Mouse (Mus musculus): ENCODE data around the gene Atp13a4. TPM values are rescaled to one million over a fixed set of nuclear protein-coding genes. Genes with fewer than 3 reads are reported as not detected.

The Atp13a4 gene
- polyA plus RNA-seq (2015; fragmentation: Nextera tagmentation; extraction: Ambion mirVana): 1.5 and 1.7 TPM in 2 replicates

DNA sequence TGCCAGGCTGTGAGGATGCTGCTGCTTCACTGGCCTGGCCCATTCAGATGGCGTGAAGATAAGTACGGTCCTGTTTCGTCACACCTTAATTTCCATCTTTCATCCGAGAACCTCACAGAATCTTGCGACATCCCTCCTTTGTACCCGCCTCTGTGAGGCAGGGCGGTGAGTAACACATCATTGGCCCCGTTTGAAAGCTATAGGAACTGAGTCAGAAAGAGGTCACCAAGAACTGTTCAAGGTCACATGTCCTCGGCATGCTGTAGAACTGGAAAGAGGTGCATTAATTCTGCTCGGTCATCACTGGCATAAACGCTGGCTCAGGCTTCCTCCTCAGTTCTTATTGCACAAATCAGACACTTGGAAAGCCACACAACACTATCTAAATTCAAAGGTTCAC lies at the start of gene Atp13a4:
Atp13a4 (minus strand) TSS at position 36 of the 400 bp plus-strand sequence.
- no peaks in the 10 kb centered on the region for H3K27me3 ChIP-seq (replicated peaks)
- H3K4me2 ChIP-seq: no peak within 1 kb of the TSS
- no peaks in the 10 kb centered on the region for H3K36me3 ChIP-seq (replicated peaks)
- H3K9me3 ChIP-seq: no peaks in the 10 kb centered on the region
- no peak within 1 kb of the TSS for H3K4me3 ChIP-seq
- WGBS: 88% methylated on average over 11 of the region's 11 CpGs
- no peaks in the 10 kb centered on the region for H3K4me1 ChIP-seq
- H3K9ac ChIP-seq: no peak within 1 kb of the TSS
- ATAC-seq (replicated peaks): no peak
- H3K27ac ChIP-seq: no peak within 1 kb of the TSS

DNA sequence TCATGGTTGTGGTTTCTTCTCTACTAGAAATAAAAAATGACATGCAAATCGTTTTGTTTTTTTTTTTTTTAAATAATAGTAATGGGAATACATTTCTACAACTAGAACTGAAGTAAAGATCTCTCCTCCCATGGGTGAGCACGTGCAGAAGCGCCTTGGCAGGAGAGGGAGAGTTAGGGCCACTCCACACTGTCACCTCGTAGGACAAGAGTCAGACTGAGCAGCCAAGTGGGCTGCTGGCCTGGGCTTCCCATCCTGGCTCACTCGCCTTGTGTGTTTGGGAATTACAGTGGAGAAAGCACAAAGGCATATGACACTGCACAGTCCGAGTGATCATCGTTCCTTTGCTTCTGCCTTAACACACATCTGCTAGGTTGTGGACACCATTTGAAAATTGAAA lies 47.5 kb upstream of the Atp13a4 start:
- no peak overlapping the region for H3K27ac ChIP-seq
- no peaks in the 10 kb centered on the region for H3K27me3 ChIP-seq (replicated peaks)
- no peak overlapping the region for H3K4me3 ChIP-seq
- H3K4me2 ChIP-seq: no peak overlapping the region
- no peaks in the 10 kb centered on the region for H3K4me1 ChIP-seq
- 84% methylated on average over 7 of the region's 7 CpGs for WGBS
- ATAC-seq (replicated peaks): no peak
- H3K36me3 ChIP-seq (replicated peaks): peaks cover 27% of the 10 kb centered on the region
- H3K9ac ChIP-seq: no peak overlapping the region
- H3K9me3 ChIP-seq: no peaks in the 10 kb centered on the region

DNA sequence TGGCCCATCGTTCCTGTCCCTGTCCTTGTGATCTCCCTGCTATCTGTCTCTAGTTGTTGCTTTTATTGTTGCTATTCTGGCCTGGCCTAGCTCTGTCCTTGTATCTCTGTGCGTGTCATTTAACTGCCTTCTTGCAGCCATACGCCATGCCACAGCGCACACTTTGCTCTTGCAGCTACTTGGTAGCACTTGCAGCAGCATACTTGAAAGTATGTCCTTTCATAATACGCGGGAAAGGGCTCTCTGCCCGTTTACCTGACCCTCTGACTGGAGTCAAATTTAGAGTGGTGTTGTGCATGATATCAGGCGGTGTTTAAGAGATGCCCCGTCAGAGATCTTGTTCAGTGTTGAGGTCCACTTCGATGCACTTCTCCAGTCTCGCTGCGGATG lies 35.1 kb upstream of the Atp13a4 start:
- WGBS: 8% methylated on average over 12 of the region's 12 CpGs

DNA sequence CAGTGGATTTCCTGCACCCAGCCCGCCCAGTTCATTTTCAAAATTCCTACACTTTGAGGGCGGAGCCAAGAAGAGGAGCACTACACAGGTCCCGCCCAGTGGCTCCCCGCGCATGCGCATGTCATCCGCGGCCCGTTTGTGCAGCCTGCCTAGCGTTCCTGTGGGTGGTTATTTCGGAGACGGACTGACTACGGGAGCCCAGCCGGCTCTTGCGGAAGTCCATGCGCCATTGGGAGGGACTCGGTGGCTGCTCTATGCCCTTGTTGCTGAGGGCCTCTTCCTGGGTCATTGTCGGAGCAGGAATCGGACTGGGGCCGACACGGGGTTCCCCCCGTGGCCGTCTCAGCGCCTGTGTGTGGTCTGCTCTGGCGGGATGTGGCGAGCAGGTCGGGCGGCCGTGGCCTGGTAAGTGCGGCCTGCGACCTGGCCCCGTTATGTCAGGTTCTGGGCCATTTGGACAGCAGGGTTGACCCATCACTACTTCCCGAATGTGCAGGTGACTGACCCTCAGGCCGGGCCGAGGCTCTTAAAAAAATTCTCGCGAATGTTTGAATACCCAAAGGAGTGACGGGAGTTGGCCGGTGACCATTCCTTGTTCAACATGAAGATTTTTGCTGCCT lies 34.6 kb upstream of the Atp13a4 start, which contains the start of gene Opa1:
Opa1 (plus strand) TSS at position 168 of the 620 bp plus-strand sequence.
- H3K36me3 ChIP-seq (replicated peaks): no peaks in the 10 kb centered on the region
- WGBS: under 1% methylated on average over 39 of the region's 39 CpGs
- peak within 1 kb of the TSS; percentile 92 for H3K9ac ChIP-seq
- peak within 1 kb of the TSS; percentile 70 for H3K27ac ChIP-seq
- no peaks in the 10 kb centered on the region for H3K9me3 ChIP-seq
- peaks cover 14% of the 10 kb centered on the region for H3K4me1 ChIP-seq
- peak within 1 kb of the TSS; percentile 93 for H3K4me3 ChIP-seq
- H3K27me3 ChIP-seq (replicated peaks): no peaks in the 10 kb centered on the region
- H3K4me2 ChIP-seq: peak within 1 kb of the TSS; percentile 93
- ATAC-seq (replicated peaks): peak; percentile 97

More for the DNA sequence above, 35.1 kb upstream of the Atp13a4 start:
- H3K9ac ChIP-seq: peak overlapping the region; percentile 92
- peak overlapping the region; percentile 93 for H3K4me2 ChIP-seq
- no peaks in the 10 kb centered on the region for H3K9me3 ChIP-seq
- ATAC-seq (replicated peaks): peak; percentile 44
- no peaks in the 10 kb centered on the region for H3K27me3 ChIP-seq (replicated peaks)
- peaks cover 14% of the 10 kb centered on the region for H3K4me1 ChIP-seq
- no peaks in the 10 kb centered on the region for H3K36me3 ChIP-seq (replicated peaks)
- peak overlapping the region; percentile 93 for H3K4me3 ChIP-seq
- no peak overlapping the region for H3K27ac ChIP-seq

DNA sequence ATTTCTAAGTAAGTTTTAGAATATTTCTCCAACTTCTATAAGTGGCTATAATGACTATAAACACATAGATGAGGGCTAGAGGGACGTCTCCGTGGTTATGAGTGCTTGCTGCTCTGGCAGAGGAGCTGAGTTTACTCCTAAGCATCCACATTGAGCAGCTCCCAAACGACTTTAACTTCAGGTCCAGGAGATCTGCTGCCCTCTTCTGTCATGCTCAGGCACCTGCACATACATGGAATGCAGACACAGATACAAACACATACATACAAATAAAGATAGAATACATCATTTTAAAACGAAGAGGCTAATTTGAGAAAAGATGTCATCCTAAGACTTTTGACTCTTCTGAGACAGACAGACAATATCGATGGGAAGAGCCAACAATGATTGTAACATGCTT lies 31.0 kb upstream of the Atp13a4 start:
- no peak overlapping the region for H3K4me3 ChIP-seq
- ATAC-seq (replicated peaks): no peak
- 9% methylated on average over 5 of the region's 5 CpGs for WGBS

DNA sequence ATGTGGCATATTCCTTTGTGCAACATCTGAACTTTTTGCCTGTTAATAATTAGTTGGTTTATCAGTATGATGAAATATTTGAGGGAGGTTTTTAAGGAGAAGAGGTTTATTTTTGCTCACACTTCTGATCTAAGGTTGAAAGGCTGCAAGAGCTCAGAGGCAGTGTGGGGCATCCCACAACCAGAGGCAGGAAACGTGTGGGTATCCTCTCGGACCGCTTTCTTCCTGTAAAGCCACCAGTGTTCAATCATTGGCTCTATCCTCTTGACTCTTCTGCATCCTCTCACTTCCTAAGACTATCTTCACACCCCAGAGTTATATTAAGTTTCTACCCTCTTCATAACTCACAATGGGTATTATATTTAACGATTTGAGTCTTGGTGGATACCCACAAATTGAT lies 29.3 kb upstream of the Atp13a4 start:
- Histone ChIP-seq H3K27ac (no peak overlapping the region), H3K4me2 (no peak overlapping the region), H3K27me3 (replicated peaks) (no peaks in the 10 kb centered on the region; the same call in 1 of the 2 replicates), H3K4me3 (no peak overlapping the region), H3K9me3 (no peaks in the 10 kb centered on the region), H3K36me3 (replicated peaks) (no peaks in the 10 kb centered on the region), H3K9ac (no peak overlapping the region), H3K4me1 (no peaks in the 10 kb centered on the region)
- ATAC-seq (replicated peaks): no peak
- WGBS: 80% methylated on average over 4 of the region's 4 CpGs

More for the DNA sequence above, 31.0 kb upstream of the Atp13a4 start:
- Histone ChIP-seq H3K27me3 (replicated peaks) (no peaks in the 10 kb centered on the region; the same call in 1 of the 2 replicates), H3K27ac (no peak overlapping the region), H3K9me3 (no peaks in the 10 kb centered on the region), H3K36me3 (replicated peaks) (no peaks in the 10 kb centered on the region), H3K4me1 (peaks cover 10% of the 10 kb centered on the region), H3K9ac (no peak overlapping the region), H3K4me2 (no peak overlapping the region)

DNA sequence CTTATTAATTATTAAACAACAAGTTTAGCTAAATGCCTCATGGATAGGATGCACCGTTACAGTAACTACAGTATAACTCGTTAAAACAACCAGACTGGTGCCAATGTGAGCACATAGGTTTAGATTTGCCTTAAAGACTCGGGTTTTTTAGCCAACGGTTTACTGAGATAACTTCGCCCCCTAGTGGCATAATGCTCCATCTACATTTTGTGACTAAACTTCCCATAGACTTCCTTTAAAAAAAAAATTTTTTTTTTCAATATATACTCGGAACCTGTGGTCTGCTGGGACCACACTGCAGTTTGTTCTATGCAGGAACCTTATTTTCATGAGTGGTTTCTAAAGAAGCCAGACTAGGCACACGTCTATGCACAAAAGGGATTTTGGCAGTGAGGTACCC lies 16.2 kb upstream of the Atp13a4 start:
- peak overlapping the region; percentile 5; the same call in 1 of the 2 replicates for H3K4me2 ChIP-seq
- 6% methylated on average over 7 of the region's 7 CpGs for WGBS
- H3K36me3 ChIP-seq (replicated peaks): no peaks in the 10 kb centered on the region
- H3K4me3 ChIP-seq: no peak overlapping the region
- no peak overlapping the region for H3K9ac ChIP-seq
- H3K27me3 ChIP-seq (replicated peaks): peaks cover 8% of the 10 kb centered on the region
- no peak overlapping the region for H3K27ac ChIP-seq
- ATAC-seq (replicated peaks): peak; percentile 80
- peaks cover 5% of the 10 kb centered on the region; the same call in 1 of the 2 replicates for H3K4me1 ChIP-seq
- no peaks in the 10 kb centered on the region for H3K9me3 ChIP-seq

DNA sequence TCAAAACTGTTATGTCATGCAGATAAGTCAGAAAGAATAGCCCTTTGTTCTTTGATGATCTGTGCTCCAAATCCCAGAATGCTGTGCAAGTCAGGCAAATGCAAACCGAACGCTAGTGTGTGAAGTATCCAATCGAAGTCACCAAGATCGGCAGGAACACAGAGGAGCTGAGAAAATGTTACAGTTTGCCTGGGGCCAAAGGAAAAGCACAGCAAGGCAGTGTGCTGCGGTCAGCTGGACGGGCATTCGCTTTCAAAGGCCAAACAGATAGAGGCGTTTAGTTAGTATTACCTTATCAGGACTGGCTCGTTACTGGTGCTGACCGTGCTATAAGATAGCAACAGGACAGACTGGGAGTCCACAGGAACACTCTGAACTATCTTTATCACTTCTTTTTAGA lies 15.8 kb upstream of the Atp13a4 start:
- Histone ChIP-seq H3K4me3 (no peak overlapping the region), H3K4me2 (peak overlapping the region; percentile 5; the same call in 1 of the 2 replicates), H3K4me1 (peaks cover 5% of the 10 kb centered on the region; the same call in 1 of the 2 replicates), H3K36me3 (replicated peaks) (no peaks in the 10 kb centered on the region), H3K9ac (no peak overlapping the region), H3K27me3 (replicated peaks) (peaks cover 8% of the 10 kb centered on the region), H3K27ac (no peak overlapping the region), H3K9me3 (no peaks in the 10 kb centered on the region)
- 47% methylated on average over 10 of the region's 10 CpGs for WGBS
- ATAC-seq (replicated peaks): peak; percentile 66

DNA sequence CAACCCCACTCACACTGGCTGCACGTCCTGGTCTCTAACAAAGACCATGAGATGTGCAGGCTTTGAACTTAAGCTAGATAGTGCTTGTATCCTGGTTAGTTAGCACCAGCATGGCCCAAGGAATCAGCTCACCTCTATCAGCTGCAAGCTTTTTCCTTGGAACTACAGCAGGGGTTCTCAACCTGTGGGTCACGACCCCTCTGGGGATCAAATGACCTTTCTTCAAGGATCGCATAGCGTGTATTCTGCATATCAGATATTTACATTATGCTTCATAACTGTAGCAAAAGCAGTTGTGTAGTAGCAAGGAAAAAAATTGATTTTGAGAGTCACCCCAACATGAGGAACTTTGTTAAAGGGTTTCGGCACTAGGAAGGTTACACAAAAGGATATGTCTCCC lies 15.0 kb upstream of the Atp13a4 start:
- WGBS: 84% methylated on average over 5 of the region's 5 CpGs

DNA sequence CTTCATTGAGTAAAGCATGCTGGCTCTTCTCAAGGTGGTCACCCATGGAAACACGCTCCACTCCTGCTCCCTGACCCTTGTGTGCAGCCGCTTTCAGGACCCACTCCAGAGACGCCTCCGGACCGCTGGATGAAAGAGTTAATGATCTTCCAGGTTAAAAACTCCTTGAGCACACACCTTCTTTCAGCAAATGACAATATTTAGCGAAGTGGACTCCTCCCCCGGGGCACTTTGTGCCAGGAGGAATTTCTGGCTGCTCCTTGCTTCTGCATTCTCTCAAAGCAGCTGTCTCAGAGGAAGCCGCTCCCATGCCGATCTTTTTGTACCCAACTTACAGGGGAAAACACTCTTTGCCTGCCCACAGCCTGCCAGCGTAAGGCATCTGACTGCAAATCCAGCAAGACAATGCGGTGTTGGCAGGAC lies 3.4 kb downstream of the Atp13a4 start:
- Histone ChIP-seq H3K9ac (no peak overlapping the region), H3K4me2 (no peak overlapping the region), H3K36me3 (replicated peaks) (no peaks in the 10 kb centered on the region), H3K27me3 (replicated peaks) (no peaks in the 10 kb centered on the region), H3K27ac (no peak overlapping the region), H3K9me3 (no peaks in the 10 kb centered on the region), H3K4me3 (no peak overlapping the region), H3K4me1 (no peaks in the 10 kb centered on the region)
- 73% methylated on average over 11 of the region's 11 CpGs for WGBS
- no peak for ATAC-seq (replicated peaks)

More for the DNA sequence above, 15.0 kb upstream of the Atp13a4 start:
- Histone ChIP-seq H3K9me3 (no peaks in the 10 kb centered on the region), H3K4me2 (no peak overlapping the region), H3K9ac (no peak overlapping the region), H3K4me1 (peaks cover 5% of the 10 kb centered on the region; the same call in 1 of the 2 replicates), H3K27me3 (replicated peaks) (peaks cover 6% of the 10 kb centered on the region), H3K27ac (no peak overlapping the region), H3K4me3 (no peak overlapping the region), H3K36me3 (replicated peaks) (no peaks in the 10 kb centered on the region)
- no peak for ATAC-seq (replicated peaks)

DNA sequence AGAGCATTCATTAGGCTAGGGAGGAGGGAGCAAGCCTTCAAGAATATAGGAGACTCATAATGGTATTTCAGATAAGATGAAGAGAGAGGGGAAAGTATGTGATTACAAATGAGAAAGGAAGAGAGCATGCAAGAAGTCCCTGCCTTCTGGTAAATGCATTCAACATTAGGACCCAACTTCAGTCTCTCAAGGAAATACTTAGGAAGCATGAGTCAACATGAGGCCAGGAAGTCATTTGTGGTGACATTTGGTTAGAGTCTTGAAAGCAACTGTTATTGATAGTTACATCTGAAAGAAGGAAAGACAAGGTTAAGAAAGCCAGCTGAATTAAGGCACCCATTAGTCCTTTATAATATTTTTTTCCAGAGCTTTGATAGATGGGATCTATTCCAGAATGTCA lies 4.8 kb downstream of the Atp13a4 start:
- Histone ChIP-seq H3K4me3 (no peak overlapping the region), H3K4me1 (no peaks in the 10 kb centered on the region), H3K9ac (no peak overlapping the region), H3K9me3 (no peaks in the 10 kb centered on the region), H3K36me3 (replicated peaks) (no peaks in the 10 kb centered on the region), H3K27me3 (replicated peaks) (no peaks in the 10 kb centered on the region), H3K4me2 (no peak overlapping the region), H3K27ac (no peak overlapping the region)
- no peak for ATAC-seq (replicated peaks)

DNA sequence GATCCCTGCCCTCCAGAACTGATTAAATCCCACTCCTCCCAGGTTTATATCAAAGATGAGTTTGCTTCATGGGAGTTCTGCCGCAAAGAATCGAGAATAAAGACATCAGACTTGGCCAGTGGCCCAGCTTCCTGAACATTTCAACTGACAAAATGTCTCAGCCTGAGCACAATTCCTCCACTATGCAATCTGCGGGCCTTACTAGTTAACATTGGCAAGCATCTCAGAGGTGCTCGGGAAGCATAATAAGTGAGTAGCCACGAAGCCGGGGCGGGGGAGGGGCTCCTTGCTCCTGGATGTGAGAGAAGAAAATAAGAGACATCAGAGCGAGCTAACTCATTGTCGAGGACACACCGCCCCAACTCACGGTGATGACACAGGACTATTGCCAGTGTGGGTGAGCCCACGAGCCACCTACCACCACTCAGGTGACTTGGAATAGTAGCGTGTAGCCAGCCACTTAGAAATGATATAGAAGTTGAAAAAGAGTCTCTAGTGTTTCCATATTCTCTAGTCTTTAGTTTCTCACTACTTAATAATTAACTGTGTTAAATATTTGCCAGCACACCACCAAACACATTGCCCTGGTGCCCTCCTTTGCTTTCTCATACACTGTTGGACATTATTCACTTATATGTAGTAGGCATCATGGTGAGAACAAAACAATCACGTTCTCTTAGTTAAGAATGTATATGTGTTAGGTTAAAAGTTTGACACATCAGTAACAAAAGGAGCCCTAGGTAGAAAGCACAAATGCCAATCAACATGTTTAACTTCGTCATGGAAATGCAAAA lies 8.1 kb downstream of the Atp13a4 start:
- Histone ChIP-seq H3K9ac (no peak overlapping the region), H3K9me3 (no peaks in the 10 kb centered on the region), H3K27ac (no peak overlapping the region), H3K4me1 (no peaks in the 10 kb centered on the region), H3K36me3 (replicated peaks) (no peaks in the 10 kb centered on the region), H3K4me3 (no peak overlapping the region), H3K27me3 (replicated peaks) (no peaks in the 10 kb centered on the region), H3K4me2 (no peak overlapping the region)
- ATAC-seq (replicated peaks): peak; percentile 63; the same call in 1 of the 2 replicates
- 71% methylated on average over 15 of the region's 15 CpGs for WGBS

Measured in midbrain, embryonic 15.5 days (tissue).